Mouse (Mus musculus): ENCODE data around the gene Cd207.

DNA sequence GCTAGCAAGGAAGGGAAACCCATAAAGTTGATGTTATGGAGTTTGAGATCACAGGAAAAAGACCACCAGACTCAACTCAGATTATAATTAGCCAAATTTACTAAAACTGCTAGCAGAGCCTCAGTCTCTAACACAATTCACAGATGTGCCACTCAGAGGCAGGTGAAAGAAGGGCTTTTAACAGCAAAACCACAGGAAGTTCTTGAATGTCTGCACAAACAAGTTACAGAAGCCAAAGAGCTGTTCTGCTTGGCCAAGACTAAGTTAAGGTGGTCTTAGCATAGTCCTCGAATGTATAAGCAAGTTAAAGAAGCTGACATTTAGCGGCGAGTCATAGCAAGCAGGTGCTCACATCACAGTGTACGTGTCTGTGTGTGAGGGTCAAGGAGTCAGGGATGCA, 16.8 kb downstream of the Cd207 start:
- no peak for TF ChIP-seq CTCF (IDR thresholded peaks at IDR 0.05; ENCODE audit: borderline replicate concordance, insufficient read depth, low read depth, low read length)
- TF ChIP-seq POLR2A (IDR thresholded peaks at IDR 0.05; ENCODE audit: borderline replicate concordance, insufficient read depth, low read length) = no peak
